ENCODE assay signal across 17 mouse cellular contexts in genomic region chr10:57814295-57814694, GRCm38 (mm10). TPM values are rescaled to one million over a fixed set of nuclear protein-coding genes. Genes with fewer than 3 reads are reported as not detected.
"Had no signal": no experiment of that assay in that cellular context is flagged by ENCODE, and none has a peak within 500 bp of the region (broad histone marks: within the 10 kb centered on the region; RNA-seq: fewer than 3 reads in every experiment).

No protein-coding gene starts in this region.

- H3K9me3 ChIP-seq: neural tube, embryonic 15.5 days; stomach, embryonic 15.5 days had no signal

- H3K27me3 ChIP-seq: neural tube, embryonic 15.5 days; stomach, embryonic 15.5 days had no signal

- H3K4me3 ChIP-seq: neural tube, embryonic 15.5 days; stomach, embryonic 15.5 days had no signal

- H3K4me2 ChIP-seq: neural tube, embryonic 15.5 days; stomach, embryonic 15.5 days had no signal

- DNase-seq: retina, postnatal 1 day; right cerebral cortex, adult 18-20 months; right cerebral cortex, postnatal 14 days; right cerebral cortex, postnatal 25 days; right cerebral cortex, postnatal 4 days; spleen, adult 18-20 months; thymus, adult 18-20 months; thymus, adult 2 months; thymus, postnatal 14 days; thymus, postnatal 25 days; thymus, postnatal 36 days; thymus, postnatal 4 days had no signal

- H3K27ac ChIP-seq: neural tube, embryonic 15.5 days; stomach, embryonic 15.5 days; stomach, postnatal 0 days had no signal

- H3K9ac ChIP-seq: neural tube, embryonic 15.5 days; stomach, embryonic 15.5 days had no signal

- H3K4me1 ChIP-seq: neural tube, embryonic 15.5 days; stomach, embryonic 15.5 days had no signal

- H3K36me3 ChIP-seq: neural tube, embryonic 15.5 days had no signal

RNA-seq across cellular contexts. Expression of gene Fabp7, which starts 29.6 kb away (rescaled TPM):
- polyA plus RNA-seq: small intestine, adult 2 months; testis, adult 2 months had no signal
